Mouse (Mus musculus) embryonic fibroblast, embryonic 13.5 days (primary cell): Measurements from ENCODE around the gene Gpn2.

ENCODE experiments used
- CTCF ChIP-seq: IDR thresholded peaks from 2 replicates; pipeline ENCODE4 v1.5.1; 2011; ENCODE audit warnings: mild to moderate bottlenecking, control low read depth, low read length, moderate library complexity, borderline replicate concordance; ENCODE audit not compliant: insufficient read depth
- POLR2A ChIP-seq: IDR thresholded peaks from 2 replicates; pipeline ENCODE4 v1.6.1; 2011; ENCODE audit warnings: low read depth, mild to moderate bottlenecking, control low read depth, low read length, moderate library complexity

- no peak for TF ChIP-seq POLR2A
- TF ChIP-seq CTCF: no peak
Observed at GRCm38 (mm10) chr4:133619473-133620136, 35.4 kb downstream of the Gpn2 start.
